Mouse (Mus musculus) stomach, postnatal 0 days (tissue): Measurements from ENCODE around the gene Morc3.

Experiments used
- CTCF ChIP-seq: IDR thresholded peaks from 2 replicates; pipeline ENCODE4 v1.5.1; 2016; ENCODE audit warnings: antibody characterized with exemption, low read depth, mild to moderate bottlenecking, moderate library complexity
- EP300 ChIP-seq: optimal IDR thresholded peaks from 2 replicates; pipeline ENCODE3; 2016; ENCODE audit warnings: antibody characterized with exemption

DNA sequence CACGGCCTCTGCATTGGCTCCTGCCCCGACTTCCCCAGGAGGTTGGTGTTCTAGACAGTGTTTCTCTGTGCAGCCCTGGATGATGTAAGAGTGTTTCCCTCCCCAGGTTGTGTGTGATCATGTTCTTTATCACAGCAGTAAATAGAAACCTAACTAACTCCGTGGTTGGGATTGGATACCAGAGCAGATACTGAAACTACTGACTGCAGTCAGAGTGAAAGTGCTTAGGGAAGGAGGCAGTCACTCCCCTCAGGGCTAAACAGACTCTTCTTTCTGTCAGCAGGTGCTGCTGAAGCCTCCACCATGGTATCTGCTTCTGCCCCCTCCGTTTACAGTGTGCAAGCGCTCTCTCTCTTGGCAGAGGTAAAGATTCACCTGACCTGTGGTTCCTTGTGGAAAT, 33.3 kb upstream of the Morc3 start:
- TF ChIP-seq CTCF (no peak), EP300 (no peak)
